24 mouse cellular contexts compared by ENCODE assay signal in the genomic region with DNA sequence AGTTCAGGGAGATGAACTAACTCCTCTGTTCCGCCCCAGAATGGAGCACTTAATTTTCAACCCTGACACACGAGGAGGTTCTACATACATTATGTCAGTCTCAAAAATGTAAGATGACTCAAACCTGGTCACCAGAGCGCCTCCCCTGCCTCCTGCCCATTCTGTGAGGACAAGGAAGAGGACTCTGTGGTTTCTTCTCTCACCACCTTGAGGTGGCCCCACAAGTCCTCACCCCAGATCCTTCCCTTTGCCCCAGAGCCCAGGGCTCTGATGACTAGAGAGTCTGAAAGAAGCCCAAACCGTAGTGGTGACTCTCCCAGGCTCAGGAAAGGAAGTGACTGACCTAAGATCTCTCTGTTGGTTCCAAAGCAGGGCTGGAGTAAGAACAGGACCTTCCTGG. TPM values are rescaled to one million over a fixed set of nuclear protein-coding genes. Genes with fewer than 3 reads are reported as not detected.
DNase-seq lines count a peak whose midpoint lies in the region; ATAC-seq and TF ChIP-seq lines count a peak whose summit lies in the region.
"Had no signal": no experiment of that assay in that cellular context is flagged by ENCODE, and none has a peak within 500 bp of the region (broad histone marks: within the 10 kb centered on the region; RNA-seq: fewer than 3 reads in every experiment).

No protein-coding gene starts in this region.

- DNase-seq in heart, embryonic 10.5 days (ENCODE audit: low spot score) = no peak
- no peak for DNase-seq in heart, postnatal 36 days
- DNase-seq in layer of hippocampus, adult 2 months (ENCODE audit: low spot score in 2 of 2) = no peak
- DNase-seq in layer of hippocampus, postnatal 25 days (ENCODE audit: extremely low spot score in 1 of 2, low spot score in 1 of 2) = no peak
- DNase-seq: B cell, adult 2 months; cerebellum, adult 2 months; cerebellum, postnatal 14 days; kidney, adult 9 months; kidney, postnatal 14 days; liver, embryonic 13.5 days; thymus, adult 18-20 months; thymus, postnatal 25 days had no signal

- intact Hi-C loops in heart, postnatal 36 days (cut with DNase I) = loop anchor here (2.0 kb wide), 2 partner anchors 17 to 63 kb away; partner anchors contain the start of gene Sorbs1

- no peaks in the 10 kb centered on the region for H3K27me3 ChIP-seq in heart, embryonic 10.5 days (ENCODE audit: insufficient read depth, poor library complexity, severe bottlenecking)
- H3K27me3 ChIP-seq in stomach, embryonic 16.5 days (ENCODE audit: control insufficient read depth, insufficient read depth, low read length) = no peaks in the 10 kb centered on the region
- H3K27me3 ChIP-seq: liver, embryonic 13.5 days; midbrain, embryonic 12.5 days; neural tube, embryonic 13.5 days; stomach, embryonic 15.5 days had no signal

- H3K4me1 ChIP-seq in heart, embryonic 10.5 days = peaks cover 82% of the 10 kb centered on the region
- peaks cover 70% of the 10 kb centered on the region for H3K4me1 ChIP-seq in brown adipose tissue, adult 24 weeks (ENCODE audit: control insufficient read depth, insufficient read depth, insufficient read length, low read length)
- peaks cover 1% of the 10 kb centered on the region; the same call in 1 of the 2 replicates for H3K4me1 ChIP-seq in stomach, embryonic 16.5 days (ENCODE audit: control insufficient read depth, insufficient read depth, low read length)

- TF ChIP-seq CTCF in layer of hippocampus, adult 2 months (conservative IDR thresholded peaks at IDR 0.05) = no peak

- H3K9ac ChIP-seq in stomach, embryonic 16.5 days (ENCODE audit: low read length) = no peak overlapping the region
- H3K9ac ChIP-seq: liver, embryonic 13.5 days; midbrain, embryonic 12.5 days; neural tube, embryonic 13.5 days; stomach, embryonic 15.5 days had no signal

- H3K9me3 ChIP-seq in heart, embryonic 10.5 days = no peaks in the 10 kb centered on the region
- no peaks in the 10 kb centered on the region for H3K9me3 ChIP-seq in stomach, embryonic 16.5 days (replicated peaks; ENCODE audit: control insufficient read depth, low read length)
- H3K9me3 ChIP-seq: liver, embryonic 13.5 days; midbrain, embryonic 12.5 days; neural tube, embryonic 13.5 days; stomach, embryonic 15.5 days had no signal

- no peak overlapping the region for H3K4me3 ChIP-seq in heart, embryonic 10.5 days
- H3K4me3 ChIP-seq in layer of hippocampus, adult 2 months = no peak overlapping the region
- H3K4me3 ChIP-seq in brown adipose tissue, adult 24 weeks (ENCODE audit: insufficient read depth, low read depth, low read length) = no peak overlapping the region
- H3K4me3 ChIP-seq in stomach, embryonic 16.5 days (replicated peaks; ENCODE audit: low read length) = no peak overlapping the region
- H3K4me3 ChIP-seq: erythroblast, embryonic 14.5 days; left cerebral cortex, adult 2 months; liver, embryonic 13.5 days; midbrain, embryonic 12.5 days; neural tube, embryonic 13.5 days; stomach, embryonic 15.5 days had no signal

- ATAC-seq in stomach, embryonic 16.5 days (ENCODE audit: insufficient read depth, low FRiP score) = no peak
- no peak for ATAC-seq in inflammation-experienced regulatory T-cells, adult 6 months
- ATAC-seq: activated CD4-positive, CD25-positive, alpha-beta regulatory T cell, adult 4 months; forebrain, embryonic 16.5 days; hindbrain, embryonic 16.5 days; intestine, postnatal 0 days had no signal

- 79% methylated on average over 4 of the region's 4 CpGs for WGBS in heart, embryonic 10.5 days
- 69% methylated on average over 4 of the region's 4 CpGs for WGBS in stomach, embryonic 16.5 days

- H3K27ac ChIP-seq in heart, embryonic 10.5 days = 0 out of 2 replicates have a peak overlapping the region, but pooled peaks have one; percentile 7
- 0 out of 2 replicates have a peak overlapping the region, but pooled peaks have one; percentile 7 for H3K27ac ChIP-seq in layer of hippocampus, adult 2 months
- peak overlapping the region; percentile 75 for H3K27ac ChIP-seq in brown adipose tissue, adult 24 weeks (replicated peaks; ENCODE audit: low read depth, low read length)
- peak overlapping the region; percentile 25; the same call in 1 of the 2 replicates for H3K27ac ChIP-seq in stomach, embryonic 16.5 days (ENCODE audit: low read length)
- H3K27ac ChIP-seq: left cerebral cortex, adult 2 months; liver, embryonic 13.5 days; midbrain, embryonic 12.5 days; neural tube, embryonic 13.5 days; stomach, embryonic 15.5 days had no signal

- H3K36me3 ChIP-seq in heart, embryonic 10.5 days = peaks cover 11% of the 10 kb centered on the region; the same call in 1 of the 2 replicates
- H3K36me3 ChIP-seq in stomach, embryonic 16.5 days (ENCODE audit: control insufficient read depth, insufficient read depth, low read length) = no peaks in the 10 kb centered on the region
- H3K36me3 ChIP-seq: liver, embryonic 13.5 days; midbrain, embryonic 12.5 days; stomach, embryonic 15.5 days had no signal

- H3K4me2 ChIP-seq in stomach, embryonic 16.5 days (ENCODE audit: low read depth, low read length) = no peak overlapping the region
- H3K4me2 ChIP-seq: liver, embryonic 13.5 days; midbrain, embryonic 12.5 days; neural tube, embryonic 13.5 days; stomach, embryonic 15.5 days had no signal

RNA-seq across cellular contexts. Expression of gene Sorbs1, which starts 17.5 kb away (rescaled TPM):
- polyA plus RNA-seq in heart, embryonic 10.5 days (2016; fragmentation: Nextera tagmentation; extraction: Ambion mirVana) = 71.2 and 98.1 TPM in 2 replicates
- 100 to 1,000 TPM; 766 to 844 TPM for total RNA-seq in heart, postnatal 36 days (2021)
- 100 to 1,000 TPM; 222 to 229 TPM for total RNA-seq in layer of hippocampus, adult 2 months (2021)
- 100 to 1,000 TPM; 185 to 208 TPM for total RNA-seq in layer of hippocampus, postnatal 25 days (2021)
- polyA plus RNA-seq in brown adipose tissue, adult 24 weeks (2012; ENCODE audit: insufficient read depth, insufficient read length, missing spikeins) = 254 and 431 TPM in 2 replicates
- polyA plus RNA-seq in stomach, embryonic 16.5 days (2015; fragmentation: Nextera tagmentation; extraction: Ambion mirVana) = 106 and 114 TPM in 2 replicates
- 10 to 100 TPM; 12.3 to 23.7 (median 19.6) TPM for polyA plus RNA-seq in inflammation-experienced regulatory T-cells, adult 6 months (2017; shearing (Covaris generic))

Comparison
In these comparisons a context has a peak if more than half of its experiments do, and no peak if none do; other contexts are left out.
1. H3K27ac ChIP-seq: peak in every context shown above with its lines; median percentile 75 in brown adipose tissue, adult 24 weeks; 25 in stomach, embryonic 16.5 days; 7 in heart, embryonic 10.5 days; 7 in layer of hippocampus, adult 2 months.